In the genomic region with DNA sequence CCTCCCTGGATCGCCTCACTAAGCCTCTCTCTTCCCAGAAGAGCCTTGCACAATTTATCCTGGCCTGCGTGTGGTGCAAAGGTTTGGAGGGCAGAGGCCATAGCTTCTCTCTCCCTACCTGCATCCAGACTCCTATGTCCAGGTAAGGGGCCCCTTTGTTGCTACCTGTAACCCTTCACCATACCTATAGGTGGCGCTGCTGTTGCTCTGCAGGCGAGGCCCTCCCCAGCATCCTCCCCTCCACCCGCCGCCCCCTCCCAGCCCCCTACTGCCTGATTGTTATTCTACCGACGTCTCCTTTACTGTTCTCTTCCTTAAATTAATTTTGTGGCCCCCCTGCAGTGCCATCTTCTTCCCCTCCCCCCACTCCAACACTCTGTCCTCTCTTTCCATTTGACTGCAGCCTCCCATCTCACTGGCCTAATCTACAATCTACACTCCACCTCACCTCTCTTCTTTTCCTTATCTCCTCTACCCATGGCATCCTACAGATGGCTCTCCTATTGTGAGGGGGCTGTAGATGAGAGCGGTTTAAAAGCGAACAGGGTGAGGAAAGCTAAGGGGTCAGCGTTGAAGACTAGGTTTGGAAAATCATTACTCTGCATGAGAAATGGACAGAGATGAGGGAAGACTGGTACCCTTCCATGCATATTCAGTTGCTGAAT, we compare ENCODE assay signal across 9 mouse cellular contexts. TPM values are rescaled to one million over a fixed set of nuclear protein-coding genes. Genes with fewer than 3 reads are reported as not detected.
DNase-seq lines count a peak whose midpoint lies in the region; ATAC-seq and TF ChIP-seq lines count a peak whose summit lies in the region.
"Had no signal": no experiment of that assay in that cellular context is flagged by ENCODE, and none has a peak within 500 bp of the region (broad histone marks: within the 10 kb centered on the region; RNA-seq: fewer than 3 reads in every experiment).

No protein-coding gene starts in this region.

- no peak overlapping the region for H3K4me3 ChIP-seq in left cerebral cortex, adult 2 months
- no peak overlapping the region for H3K4me3 ChIP-seq in forebrain, embryonic 14.5 days (ENCODE audit: low read depth, low read length)
- H3K4me3 ChIP-seq: lung, embryonic 15.5 days had no signal

- H3K27ac ChIP-seq in left cerebral cortex, adult 2 months: no peak overlapping the region
- H3K27ac ChIP-seq in forebrain, embryonic 14.5 days (ENCODE audit: low read depth, low read length): peak overlapping the region; percentile 87
- H3K27ac ChIP-seq: lung, embryonic 15.5 days had no signal

- peak overlapping the region; percentile 24 for H3K4me2 ChIP-seq in forebrain, embryonic 14.5 days (ENCODE audit: low read length)
- H3K4me2 ChIP-seq: lung, embryonic 15.5 days had no signal

- H3K27me3 ChIP-seq in forebrain, embryonic 14.5 days (replicated peaks; ENCODE audit: control insufficient read depth, insufficient read depth, low read length): no peaks in the 10 kb centered on the region
- H3K27me3 ChIP-seq: lung, embryonic 15.5 days had no signal

- peak; percentile 33; the same call in 1 of the 2 replicates for ATAC-seq in cerebellum, adult (ENCODE audit: insufficient number of reproducible peaks, low FRiP score, low TSS enrichment)
- peak; percentile 23 for ATAC-seq in forebrain, embryonic 14.5 days

- H3K9me3 ChIP-seq in forebrain, embryonic 14.5 days (replicated peaks; ENCODE audit: control insufficient read depth, low read length): no peaks in the 10 kb centered on the region
- H3K9me3 ChIP-seq: lung, embryonic 15.5 days had no signal

- peaks cover 46% of the 10 kb centered on the region for H3K4me1 ChIP-seq in forebrain, embryonic 14.5 days (ENCODE audit: control insufficient read depth, insufficient read depth, low read length)

- peak; percentile 78 for TF ChIP-seq CTCF in left cerebral cortex, adult 2 months (IDR thresholded peaks at IDR 0.05)

- intact Hi-C loops in left cerebral cortex, adult 2 months (cut with DNase I): loop anchor here (5.0 kb wide), 1 partner anchor 33 kb away; no protein-coding TSS in a partner anchor
- intact Hi-C loops in left cerebral cortex, postnatal 36 days (cut with DNase I): loop anchor here (5.0 kb wide), 1 partner anchor 33 kb away; no protein-coding TSS in a partner anchor

- peak overlapping the region; percentile 40 for H3K9ac ChIP-seq in forebrain, embryonic 14.5 days (ENCODE audit: low read length)
- H3K9ac ChIP-seq: lung, embryonic 15.5 days had no signal

- no peak for DNase-seq in left cerebral cortex, adult 2 months (ENCODE audit: extremely low spot score in 1 of 2, low spot score in 2 of 2)
- DNase-seq in left cerebral cortex, postnatal 36 days (ENCODE audit: low spot score in 2 of 2): no peak
- DNase-seq in forebrain, embryonic 14.5 days (ENCODE audit: low spot score): peak; percentile 76
- DNase-seq in lung, postnatal 36 days: peak; percentile 21
- peak; percentile 58 for DNase-seq in thymus, postnatal 0 days (ENCODE audit: low spot score)
- DNase-seq in urinary bladder, adult 18-20 months (ENCODE audit: low spot score in 2 of 2): no peak
- DNase-seq in spleen, adult 12 weeks (ENCODE audit: low spot score): no peak

- WGBS in forebrain, embryonic 14.5 days: 6% methylated on average over 10 of the region's 11 CpGs

- H3K36me3 ChIP-seq in forebrain, embryonic 14.5 days (ENCODE audit: control insufficient read depth, insufficient read depth, low read length): peaks cover 4% of the 10 kb centered on the region; the same call in 1 of the 2 replicates

RNA-seq across cellular contexts. Expression of a gene that starts 13.9 kb away (rescaled TPM):
- total RNA-seq in left cerebral cortex, adult 2 months (2021): 10 to 100 TPM; 26.7 to 30.7 TPM
- total RNA-seq in left cerebral cortex, postnatal 36 days (2021): 10 to 100 TPM; 23.5 to 30.8 TPM
- 64.1 and 72.0 TPM in 2 replicates for polyA plus RNA-seq in forebrain, embryonic 14.5 days (2014; fragmentation: Nextera tagmentation; extraction: Ambion mirVana)
- polyA plus RNA-seq in thymus, postnatal 0 days (2015; fragmentation: Nextera tagmentation; extraction: Ambion mirVana): 128 and 129 TPM in 2 replicates

RNA-seq across cellular contexts. Expression of a gene that starts 34.7 kb away (rescaled TPM):
- total RNA-seq in left cerebral cortex, adult 2 months (2021): 10 to 100 TPM; 22.1 to 24.2 TPM
- total RNA-seq in left cerebral cortex, postnatal 36 days (2021): 10 to 100 TPM; 20.1 to 22.2 TPM
- 5.4 and 6.5 TPM in 2 replicates for polyA plus RNA-seq in forebrain, embryonic 14.5 days (2014; fragmentation: Nextera tagmentation; extraction: Ambion mirVana)
- 0.49 and 0.55 TPM in 2 replicates for polyA plus RNA-seq in thymus, postnatal 0 days (2015; fragmentation: Nextera tagmentation; extraction: Ambion mirVana)

RNA-seq across cellular contexts. Expression of a gene that starts 52.4 kb away (rescaled TPM):
- not detected for total RNA-seq in left cerebral cortex, adult 2 months (2021)
- total RNA-seq in left cerebral cortex, postnatal 36 days (2021): not detected
- polyA plus RNA-seq in forebrain, embryonic 14.5 days (2014; fragmentation: Nextera tagmentation; extraction: Ambion mirVana): not detected in 2 replicates
- polyA plus RNA-seq in thymus, postnatal 0 days (2015; fragmentation: Nextera tagmentation; extraction: Ambion mirVana): not detected in 2 replicates
- polyA plus RNA-seq: lung, embryonic 15.5 days had no signal

Comparison
In these comparisons a context has a peak if more than half of its experiments do, and no peak if none do; other contexts are left out.
1. DNase-seq: peak in forebrain, embryonic 14.5 days (single experiment), lung, postnatal 36 days (single experiment) and thymus, postnatal 0 days (single experiment); none in left cerebral cortex, adult 2 months (0 of 2), left cerebral cortex, postnatal 36 days (0 of 2), urinary bladder, adult 18-20 months (0 of 2) and spleen, adult 12 weeks (single experiment).